Mouse (Mus musculus) limb, embryonic 11.5 days (tissue): Measurements from ENCODE around the gene Clstn1. TPM values are rescaled to one million over a fixed set of nuclear protein-coding genes. Genes with fewer than 3 reads are reported as not detected.

Experiments
- ATAC-seq: fragments of 200-750 bp; cut with Nextera tagmentation; 2 replicates; pipeline ENCODE4 v1.8.0; 2017; ENCODE audit warnings: low read depth; ENCODE audit not compliant: insufficient number of reproducible peaks, low FRiP score, low TSS enrichment
- DNase-seq: peaks from one replicate; pipeline ENCODE4 v3.0.0-alpha.2; 2015; ENCODE audit warnings: low spot score
- H3K27ac ChIP-seq: fragments of 300-500 bp; sonication (generic); replicated peaks from 2 replicates; pipeline ENCODE4 v1.5.1; 2014; ENCODE audit warnings: low read depth, mild to moderate bottlenecking, low read length
- H3K27me3 ChIP-seq: fragments of 300-500 bp; sonication (generic); 2 replicates; pipeline ENCODE4 v1.6.1; 2014; ENCODE audit warnings: mild to moderate bottlenecking, low read length, mixed read lengths; ENCODE audit not compliant: control insufficient read depth, insufficient read depth
- H3K36me3 ChIP-seq: fragments of 300-500 bp; sonication (generic); 2 replicates; pipeline ENCODE4 v1.6.1; 2014; ENCODE audit warnings: mild to moderate bottlenecking, low read length, moderate library complexity, mixed read lengths; ENCODE audit not compliant: control insufficient read depth, insufficient read depth
- H3K4me1 ChIP-seq: fragments of 300-500 bp; sonication (generic); 2 replicates; pipeline ENCODE4 v1.6.1; 2014; ENCODE audit warnings: low read length, mixed read lengths; ENCODE audit not compliant: control insufficient read depth, insufficient read depth
- H3K4me2 ChIP-seq: fragments of 300-500 bp; sonication (generic); 2 replicates; pipeline ENCODE4 v1.6.1; 2014; ENCODE audit warnings: low read depth, mild to moderate bottlenecking, moderate library complexity; ENCODE audit not compliant: severe bottlenecking
- H3K4me3 ChIP-seq: fragments of 300-500 bp; sonication (generic); 2 replicates; pipeline ENCODE4 v1.5.1; 2014; ENCODE audit warnings: low read depth, low read length
- H3K9ac ChIP-seq: fragments of 300-500 bp; sonication (generic); 2 replicates; pipeline ENCODE4 v1.6.1; 2014; ENCODE audit warnings: mild to moderate bottlenecking, low read length
- H3K9me3 ChIP-seq: fragments of 300-500 bp; sonication (generic); 2 replicates; pipeline ENCODE4 v1.6.1; 2016; ENCODE audit warnings: low read length; ENCODE audit not compliant: control insufficient read depth
- WGBS: fragments of 180-500 bp; shearing (Covaris S2); extraction: QIAGEN DNeasy Blood & Tissue Kit; methylation state at CpG from one replicate; pipeline ENCODE4 v1.1.7; 2014; 5-methylcytosine and 5-hydroxymethylcytosine counted together
- polyA plus RNA-seq: library from polyadenylated mRNA; unstranded; fragments of >200 nt; fragmentation: Nextera tagmentation; extraction: Ambion mirVana; gene quantifications from 2 replicates; pipeline ENCODE4 v1.2.1, GENCODE M21; 2014

The Clstn1 gene
- polyA plus RNA-seq, 1 experiment from 2014 or later: 24.7 TPM

DNA sequence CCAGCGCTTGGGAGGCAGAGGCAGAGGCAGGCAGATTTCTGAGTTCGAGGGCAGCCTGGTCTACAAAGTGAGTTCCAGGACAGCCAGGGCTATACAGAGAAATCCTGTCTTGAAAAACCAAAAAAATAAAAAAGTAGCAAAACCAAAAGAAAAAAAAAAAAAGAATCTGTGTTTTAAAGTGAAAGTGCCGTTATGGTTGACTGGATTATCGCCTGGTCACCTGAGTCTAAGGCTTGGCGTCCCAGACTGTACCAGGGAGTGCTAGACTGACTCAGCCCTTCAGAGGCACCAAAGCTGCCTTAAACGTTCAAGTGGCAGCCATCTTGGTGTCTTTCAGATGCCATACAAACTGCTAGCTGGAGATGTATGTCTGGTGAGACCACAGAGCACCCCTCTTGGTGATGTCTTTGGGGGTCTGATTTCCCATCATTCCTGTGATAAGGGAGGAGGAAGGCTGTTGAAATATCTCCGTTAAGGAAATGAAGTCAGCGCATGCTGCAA is 49.7 kb downstream of the Clstn1 start:
- no peak overlapping the region for H3K4me3 ChIP-seq
- H3K36me3 ChIP-seq: 0 out of 2 replicates have a peak, but pooled peaks cover 5% of the 10 kb centered on the region
- WGBS: 90% methylated on average over 8 of the region's 8 CpGs
- no peak overlapping the region for H3K9ac ChIP-seq
- H3K27ac ChIP-seq: no peak overlapping the region
- H3K27me3 ChIP-seq: no peaks in the 10 kb centered on the region
- DNase-seq: no peak
- H3K4me1 ChIP-seq: no peaks in the 10 kb centered on the region
- ATAC-seq: no peak
- H3K9me3 ChIP-seq: no peaks in the 10 kb centered on the region
- H3K4me2 ChIP-seq: no peak overlapping the region

DNA sequence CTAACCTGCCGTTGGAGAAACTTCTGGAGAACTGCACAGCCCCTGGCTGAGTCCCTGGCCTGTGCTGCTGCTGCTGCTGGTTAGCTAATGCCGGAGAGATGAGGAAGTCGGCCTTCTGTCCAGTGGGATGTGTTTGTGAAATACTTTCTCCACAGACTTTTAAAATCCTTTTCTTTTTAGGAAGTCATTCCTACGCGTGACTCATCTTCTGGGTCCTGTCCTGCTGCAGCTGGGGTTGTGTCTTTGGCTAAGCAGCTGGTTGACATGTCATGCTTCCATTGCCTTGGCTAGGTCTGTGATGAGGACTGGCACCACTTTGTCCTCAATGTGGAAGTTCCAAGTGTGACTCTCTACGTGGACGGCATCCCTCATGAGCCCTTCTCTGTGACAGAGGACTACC is 51.7 kb downstream of the Clstn1 start:
- 95% methylated on average over 7 of the region's 7 CpGs for WGBS
- ATAC-seq: no peak
- peaks cover 7% of the 10 kb centered on the region; the same call in 1 of the 2 replicates for H3K36me3 ChIP-seq

DNA sequence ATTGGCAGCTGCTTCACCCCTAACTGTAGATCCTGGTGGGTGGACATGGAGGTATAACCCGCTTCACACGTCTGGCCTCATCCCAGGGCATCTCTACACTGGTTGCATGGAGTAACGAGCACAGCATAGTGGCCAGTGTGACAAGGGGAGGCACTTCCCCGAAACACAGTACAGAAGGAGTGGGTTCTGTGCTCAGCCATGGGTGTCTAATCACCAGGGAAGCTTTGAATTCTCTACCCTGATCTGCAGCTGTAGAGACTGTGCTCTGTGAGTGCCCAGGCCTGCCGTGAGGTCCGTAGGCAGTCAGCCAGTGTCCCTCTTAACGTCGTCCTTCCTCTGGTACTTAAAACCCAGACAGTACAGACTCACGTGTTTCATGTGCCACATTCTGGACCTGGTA is 54.6 kb downstream of the Clstn1 start:
- Histone ChIP-seq H3K27ac (no peak overlapping the region), H3K9ac (no peak overlapping the region), H3K4me3 (no peak overlapping the region), H3K27me3 (no peaks in the 10 kb centered on the region), H3K4me1 (no peaks in the 10 kb centered on the region), H3K9me3 (no peaks in the 10 kb centered on the region), H3K36me3 (peaks cover 3% of the 10 kb centered on the region; the same call in 1 of the 2 replicates), H3K4me2 (no peak overlapping the region)
- WGBS: 83% methylated on average over 9 of the region's 9 CpGs
- DNase-seq: no peak
- ATAC-seq: no peak

More for the DNA sequence above, 51.7 kb downstream of the Clstn1 start:
- Histone ChIP-seq H3K9ac (no peak overlapping the region), H3K4me3 (no peak overlapping the region), H3K27me3 (no peaks in the 10 kb centered on the region), H3K4me2 (no peak overlapping the region), H3K27ac (no peak overlapping the region), H3K9me3 (no peaks in the 10 kb centered on the region), H3K4me1 (no peaks in the 10 kb centered on the region)
- no peak for DNase-seq

DNA sequence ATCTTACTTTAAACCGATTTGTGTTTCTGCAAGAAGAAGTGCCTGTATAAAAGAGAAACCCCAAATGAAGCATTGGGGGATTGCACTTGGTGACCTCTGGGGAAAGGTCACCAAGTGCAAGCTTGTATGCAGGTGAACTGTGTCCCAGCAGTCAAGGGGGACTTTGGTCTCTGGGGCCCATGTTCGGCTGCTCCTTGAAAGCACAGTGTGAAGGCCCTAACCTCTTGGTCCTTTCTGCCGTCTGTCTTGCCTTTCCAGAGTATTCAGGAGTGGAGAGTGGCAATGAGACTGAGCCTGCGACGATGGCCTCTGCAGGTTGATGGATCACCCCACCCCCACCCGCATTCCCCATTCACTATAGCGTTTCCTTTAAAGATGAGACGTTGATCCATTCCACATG is 55.1 kb downstream of the Clstn1 start:
- WGBS: 53% methylated on average over 8 of the region's 8 CpGs
- H3K36me3 ChIP-seq: peaks cover 9% of the 10 kb centered on the region
- no peak overlapping the region for H3K4me2 ChIP-seq
- H3K4me1 ChIP-seq: no peaks in the 10 kb centered on the region
- H3K27me3 ChIP-seq: no peaks in the 10 kb centered on the region
- no peaks in the 10 kb centered on the region for H3K9me3 ChIP-seq
- DNase-seq: no peak
- ATAC-seq: no peak
- H3K27ac ChIP-seq: no peak overlapping the region
- H3K4me3 ChIP-seq: no peak overlapping the region
- H3K9ac ChIP-seq: no peak overlapping the region

DNA sequence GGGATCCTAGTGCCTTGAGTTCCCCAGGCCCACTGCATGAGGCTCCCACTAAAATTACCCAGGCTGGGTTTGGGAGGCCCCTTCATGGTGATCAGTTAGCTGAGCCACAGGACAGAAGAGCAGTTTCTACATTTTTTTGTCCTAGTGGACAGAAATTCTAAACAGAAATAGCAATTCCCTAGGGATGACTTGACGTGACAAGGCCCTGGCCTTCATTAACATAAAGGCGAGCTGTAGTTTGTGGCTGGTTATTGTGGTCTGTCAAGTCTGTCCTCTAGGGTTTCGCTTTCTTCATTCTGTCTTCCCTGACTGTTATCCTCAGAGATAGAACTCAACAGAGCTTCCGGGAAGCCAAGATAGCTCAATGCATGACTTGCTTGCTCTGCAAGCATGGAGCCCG is 55.7 kb downstream of the Clstn1 start:
- no peaks in the 10 kb centered on the region for H3K9me3 ChIP-seq
- no peak for ATAC-seq
- no peak overlapping the region for H3K4me2 ChIP-seq
- no peaks in the 10 kb centered on the region for H3K27me3 ChIP-seq
- H3K36me3 ChIP-seq: peaks cover 14% of the 10 kb centered on the region
- no peak overlapping the region for H3K9ac ChIP-seq
- DNase-seq: no peak
- H3K27ac ChIP-seq: no peak overlapping the region
- 89% methylated on average over 5 of the region's 5 CpGs for WGBS
- no peaks in the 10 kb centered on the region for H3K4me1 ChIP-seq
- no peak overlapping the region for H3K4me3 ChIP-seq

DNA sequence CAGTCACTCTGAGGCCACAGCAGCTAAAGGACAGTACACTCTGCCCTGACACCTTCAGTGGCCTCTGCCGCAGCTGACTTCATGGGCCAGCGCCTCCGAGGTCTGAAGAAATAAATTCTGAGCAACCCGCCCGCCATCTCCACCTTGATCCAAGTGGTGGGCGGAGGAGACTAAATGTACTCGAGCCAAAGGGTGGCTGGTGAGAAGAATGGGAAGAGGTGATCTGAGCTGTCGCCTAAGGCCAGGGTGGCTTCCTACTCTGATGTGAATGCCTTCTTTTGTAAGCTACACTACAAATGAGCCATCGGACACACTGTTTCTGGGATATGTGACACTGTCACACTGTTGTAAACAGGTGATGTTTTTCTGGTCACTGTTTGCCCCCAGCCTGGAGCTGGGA is 59.5 kb downstream of the Clstn1 start:
- 93% methylated on average over 9 of the region's 9 CpGs for WGBS
- Histone ChIP-seq H3K27ac (no peak overlapping the region), H3K9me3 (no peaks in the 10 kb centered on the region), H3K9ac (no peak overlapping the region), H3K4me3 (no peak overlapping the region), H3K27me3 (no peaks in the 10 kb centered on the region), H3K4me2 (no peak overlapping the region), H3K36me3 (peaks cover 18% of the 10 kb centered on the region), H3K4me1 (no peaks in the 10 kb centered on the region)
- ATAC-seq (no peak), DNase-seq (no peak)

DNA sequence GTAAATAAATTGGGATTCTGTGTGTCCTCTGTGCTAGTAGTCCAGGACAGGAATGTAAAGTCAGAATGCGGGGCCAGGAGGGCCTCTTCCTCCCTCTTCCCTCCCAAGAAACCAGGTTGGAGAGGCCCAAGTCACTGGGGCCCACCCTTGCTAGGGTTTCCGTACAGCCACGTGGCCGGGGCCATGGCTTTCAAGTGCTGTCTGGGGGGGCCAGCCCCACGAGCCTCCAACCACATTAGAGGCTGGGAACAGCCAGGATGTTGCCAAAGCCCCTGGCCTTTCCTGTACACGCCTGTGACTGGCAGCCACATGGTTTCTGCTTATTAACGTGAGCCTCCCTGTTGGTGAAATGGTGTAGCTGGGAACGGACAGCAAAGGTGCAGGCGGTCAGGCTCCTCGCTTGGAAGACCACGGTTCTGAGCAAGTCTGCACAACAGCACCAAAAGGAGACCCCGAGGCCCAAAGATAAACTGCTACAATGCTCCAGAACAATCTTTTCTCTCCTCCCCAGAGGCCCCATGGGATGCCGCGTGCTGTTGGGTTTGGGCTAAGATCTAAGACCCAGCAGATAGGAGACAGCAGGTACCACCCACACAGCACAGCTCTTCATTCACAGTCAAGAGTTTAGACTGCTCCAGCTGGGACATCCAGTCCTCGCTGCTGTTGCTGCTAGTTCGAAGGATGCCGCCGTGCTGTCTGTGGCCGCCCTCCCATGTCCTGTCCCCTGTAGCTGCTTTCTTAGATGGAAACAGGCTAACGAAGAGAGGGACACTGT is 62.0 kb downstream of the Clstn1 start:
- WGBS: 91% methylated on average over 20 of the region's 20 CpGs
- H3K9me3 ChIP-seq: no peaks in the 10 kb centered on the region
- H3K36me3 ChIP-seq: peaks cover 15% of the 10 kb centered on the region
- H3K4me1 ChIP-seq: no peaks in the 10 kb centered on the region
- no peak overlapping the region for H3K9ac ChIP-seq
- no peak overlapping the region for H3K4me2 ChIP-seq
- H3K4me3 ChIP-seq: no peak overlapping the region
- DNase-seq (no peak), ATAC-seq (no peak)
- no peak overlapping the region for H3K27ac ChIP-seq
- no peaks in the 10 kb centered on the region for H3K27me3 ChIP-seq

DNA sequence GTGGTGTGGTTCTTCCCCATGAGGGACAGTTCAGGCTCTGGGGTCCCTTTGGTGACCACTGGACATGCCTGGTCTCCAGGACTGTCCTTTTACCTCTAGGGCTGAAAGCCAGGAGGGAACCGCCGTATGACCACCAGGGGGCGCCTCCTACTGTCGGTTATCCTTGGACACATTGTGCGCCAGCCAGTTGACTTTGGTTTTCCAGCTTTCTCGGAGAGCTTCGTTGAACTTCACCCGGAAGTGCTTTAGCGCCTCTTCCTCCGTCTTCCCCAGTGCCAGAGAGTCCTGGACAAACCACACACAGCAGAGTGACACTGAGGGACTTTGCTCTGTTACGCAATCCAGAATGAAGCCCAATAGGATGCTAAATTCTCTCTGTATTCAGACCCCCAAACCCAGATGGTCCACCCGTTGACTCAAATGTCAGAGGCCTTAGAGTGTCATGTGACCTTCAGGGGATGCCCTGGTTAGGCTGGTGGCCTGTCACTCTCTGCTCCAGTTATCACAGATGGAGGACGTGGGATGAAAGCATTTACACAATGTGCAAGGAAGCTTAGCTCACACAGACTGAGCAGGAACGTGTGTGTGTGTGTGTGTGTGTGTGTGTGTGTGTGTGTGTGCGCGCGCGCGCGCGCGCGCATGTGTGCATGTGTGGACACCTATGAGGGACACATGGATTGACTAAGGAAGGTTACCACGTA is 64.4 kb downstream of the Clstn1 start:
- H3K4me1 ChIP-seq: no peaks in the 10 kb centered on the region
- H3K4me2 ChIP-seq: no peak overlapping the region
- 78% methylated on average over 24 of the region's 24 CpGs for whole genome bisulfite sequencing
- no peak overlapping the region for H3K4me3 ChIP-seq
- H3K27ac ChIP-seq: no peak overlapping the region
- no peak overlapping the region for H3K9ac ChIP-seq
- peaks cover 15% of the 10 kb centered on the region for H3K36me3 ChIP-seq
- no peaks in the 10 kb centered on the region for H3K9me3 ChIP-seq
- DNase-seq: peak; percentile 81
- no peak for ATAC-seq
- no peaks in the 10 kb centered on the region for H3K27me3 ChIP-seq
